Mouse (Mus musculus): ENCODE results near the gene Atg7.
A peak's percentile ranks its signal among the peaks of the same experiment; 100 is the strongest.

Atg7 gene

GRCm38 (mm10) chr6:114790084-114790483 is 147.2 kb downstream of the Atg7 start:
- DNase-seq: no peak

GRCm38 (mm10) chr6:114790902-114791301 is 148.0 kb downstream of the Atg7 start:
- no peak for DNase-seq

- DNase-seq: no peak
These were observed 148.9 kb downstream of the Atg7 start for GRCm38 (mm10) chr6:114791846-114792245.

- no peak for DNase-seq
These were observed 151.8 kb downstream of the Atg7 start for GRCm38 (mm10) chr6:114794706-114795105.

GRCm38 (mm10) chr6:114795706-114796325 is 152.9 kb downstream of the Atg7 start:
- no peak for DNase-seq

- DNase-seq: no peak
These were observed 155.0 kb downstream of the Atg7 start for GRCm38 (mm10) chr6:114797901-114798300.

- no peak for DNase-seq
These were observed 155.8 kb downstream of the Atg7 start for GRCm38 (mm10) chr6:114798715-114799114.

- no peak for DNase-seq
These were observed 157.5 kb downstream of the Atg7 start for GRCm38 (mm10) chr6:114800291-114800965.

- no peak for DNase-seq
These were observed 161.1 kb downstream of the Atg7 start for GRCm38 (mm10) chr6:114803915-114804535.

- DNase-seq: no peak
These were observed 162.0 kb downstream of the Atg7 start for GRCm38 (mm10) chr6:114804866-114805265.

GRCm38 (mm10) chr6:114805927-114806326 is 163.0 kb downstream of the Atg7 start:
- DNase-seq: no peak

- DNase-seq: no peak
These were observed 164.6 kb downstream of the Atg7 start for GRCm38 (mm10) chr6:114807474-114807873.

GRCm38 (mm10) chr6:114808654-114809430 is 165.9 kb downstream of the Atg7 start:
- no peak for DNase-seq

GRCm38 (mm10) chr6:114809431-114809811 is 166.5 kb downstream of the Atg7 start:
- DNase-seq: no peak

GRCm38 (mm10) chr6:114812322-114812721 is 169.4 kb downstream of the Atg7 start:
- DNase-seq: no peak

- DNase-seq: no peak
These were observed 169.9 kb downstream of the Atg7 start for GRCm38 (mm10) chr6:114812779-114813178.

GRCm38 (mm10) chr6:114814199-114814881 is 171.4 kb downstream of the Atg7 start:
- DNase-seq: no peak

GRCm38 (mm10) chr6:114814882-114815650 is 172.2 kb downstream of the Atg7 start:
- no peak for DNase-seq

- DNase-seq: no peak
These were observed 175.1 kb downstream of the Atg7 start for GRCm38 (mm10) chr6:114817948-114818347.

- DNase-seq: peak in 1 of 2 experiments; percentile 70
These were observed 175.6 kb downstream of the Atg7 start for GRCm38 (mm10) chr6:114818471-114818870.

- DNase-seq: no peak
These were observed 177.1 kb downstream of the Atg7 start for GRCm38 (mm10) chr6:114819971-114820481.

GRCm38 (mm10) chr6:114821646-114822045 is 178.7 kb downstream of the Atg7 start:
- no peak for DNase-seq

All from kidney, postnatal 25 days (tissue).